Mouse (Mus musculus): ENCODE measurements around the gene Cyfip2.

DNA sequence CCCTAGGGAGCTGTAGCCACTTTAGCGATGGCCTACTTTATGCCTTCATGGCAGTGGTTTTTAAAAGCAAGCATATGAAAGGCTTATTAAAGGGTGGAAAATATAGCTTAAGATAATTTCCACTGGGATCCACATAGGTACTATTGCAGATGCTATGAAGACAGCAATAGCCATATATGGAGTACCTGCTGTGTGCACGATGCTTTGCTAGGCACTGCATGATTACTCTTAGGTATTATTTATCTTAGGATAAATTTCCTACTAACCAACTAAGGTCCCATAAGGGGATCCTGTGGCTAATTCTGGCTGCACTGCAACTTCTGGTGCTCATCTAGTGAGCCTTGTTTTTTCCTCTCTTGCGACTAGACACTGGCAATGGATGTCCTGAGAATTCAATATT, 64.3 kb downstream of the Cyfip2 start:
- TF ChIP-seq CTCF (IDR thresholded peaks at IDR 0.05; ENCODE audit: low read depth) (no peak), EP300 (IDR thresholded peaks at IDR 0.05; ENCODE audit: low read depth) (no peak)

All from liver, postnatal 0 days (tissue).